Mouse (Mus musculus) megakaryocyte, embryonic 14.5 days (primary cell): ENCODE measurements at regions not wholly inside any gene's neighbourhood (a gene's known extent, or its start where the extent isn't known, plus 50 kb on each side); places are given as distances from the start of the nearest gene placed in this dataset.

Experiments used
- FLI1 ChIP-seq: IDR thresholded peaks from 2 replicates; pipeline ENCODE4 v1.6.1; 2012; ENCODE audit warnings: low read length, inconsistent platforms, mixed read lengths
- GATA1 ChIP-seq: IDR thresholded peaks from 3 replicates; pipeline ENCODE4 v1.6.1; 2012; ENCODE audit warnings: mixed read lengths, low read length, inconsistent platforms, borderline replicate concordance

- no peak for TF ChIP-seq GATA1
- TF ChIP-seq FLI1, result no peak
Observed at GRCm38 (mm10) chr11:52661234-52661633, 103.2 kb upstream of the Fstl4 start.
